21 mouse cellular contexts compared by ENCODE assay signal in the genomic region with DNA sequence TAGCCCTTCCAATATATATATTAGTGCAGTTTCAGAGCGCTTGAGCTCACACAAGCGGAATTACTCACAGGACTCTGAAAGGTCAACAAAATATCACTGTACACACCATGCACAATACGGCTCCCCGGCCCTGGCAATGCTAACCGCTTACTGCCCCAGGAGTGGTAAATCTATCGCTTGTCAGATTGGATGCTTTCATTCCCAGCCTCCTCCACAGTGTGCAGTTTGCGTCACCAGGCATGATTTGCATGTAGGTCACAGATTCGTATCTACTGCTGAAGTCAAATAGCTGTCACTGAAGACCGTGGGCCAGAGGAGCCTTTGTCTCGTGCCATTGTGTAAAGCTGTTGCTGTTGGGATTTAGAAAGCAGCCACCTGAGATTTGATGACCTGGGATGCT.
A peak's percentile ranks its signal among the peaks of the same experiment; 100 is the strongest.
DNase-seq lines count a peak whose midpoint lies in the region; TF ChIP-seq lines count a peak whose summit lies in the region.
"Had no signal": no experiment of that assay in that cellular context is flagged by ENCODE, and none has a peak within 500 bp of the region (broad histone marks: within the 10 kb centered on the region; RNA-seq: fewer than 3 reads in every experiment).

No protein-coding gene starts in this region.

- H3K4me3 ChIP-seq in cerebellum, adult 2 months (replicated peaks; ENCODE audit: insufficient read depth, low read depth, low read length), result no peak overlapping the region
- H3K4me3 ChIP-seq: erythroblast, embryonic 14.5 days; heart, embryonic 13.5 days; hindbrain, embryonic 10.5 days; hindbrain, embryonic 15.5 days; limb, embryonic 13.5 days; lung, embryonic 15.5 days; midbrain, embryonic 10.5 days; midbrain, embryonic 15.5 days; neural tube, embryonic 15.5 days had no signal

- no peaks in the 10 kb centered on the region for H3K4me1 ChIP-seq in cerebellum, adult 2 months (ENCODE audit: control insufficient read depth, insufficient read depth, low read length)
- H3K4me1 ChIP-seq: heart, embryonic 13.5 days; hindbrain, embryonic 10.5 days; hindbrain, embryonic 15.5 days; limb, embryonic 13.5 days; lung, embryonic 15.5 days; midbrain, embryonic 10.5 days; midbrain, embryonic 15.5 days; neural tube, embryonic 15.5 days had no signal

- no peak for TF ChIP-seq CTCF in cerebellum, adult 2 months (IDR thresholded peaks at IDR 0.05; ENCODE audit: borderline replicate concordance, insufficient read depth, low read depth, low read length)

- H3K27me3 ChIP-seq in cerebellum, adult 2 months (ENCODE audit: control insufficient read depth, insufficient read depth, low read length), result no peaks in the 10 kb centered on the region
- H3K27me3 ChIP-seq: heart, embryonic 13.5 days; hindbrain, embryonic 15.5 days; limb, embryonic 13.5 days; lung, embryonic 15.5 days; midbrain, embryonic 15.5 days; neural tube, embryonic 15.5 days; Patski had no signal

- TF ChIP-seq POLR2A in cerebellum, adult 2 months (IDR thresholded peaks at IDR 0.05; ENCODE audit: borderline replicate concordance, insufficient read depth, low read length), result no peak

- WGBS in cerebellum, adult 2 months, result 80% methylated on average over 10 of the region's 10 CpGs

- peak; percentile 20 to 30 for DNase-seq in adrenal gland, adult (ENCODE audit: inconsistent age in 2 of 2, low spot score in 1 of 2)
- DNase-seq in adrenal gland, postnatal 36 days, result no peak
- peak; percentile 31 to 59 for DNase-seq in cerebellum, adult 2 months
- no peak for DNase-seq in cerebellum, adult 11-12 months
- DNase-seq in right cerebral cortex, adult 18-20 months, result peak; percentile 15
- DNase-seq in right cerebral cortex, postnatal 14 days, result no peak
- no peak for DNase-seq in urinary bladder, adult 2 months (ENCODE audit: low spot score)
- DNase-seq: gastrocnemius, postnatal 10 days; heart, postnatal 10 days; kidney, adult 11 months; kidney, postnatal 25 days had no signal

- no peak overlapping the region for H3K27ac ChIP-seq in cerebellum, adult 2 months (ENCODE audit: insufficient read depth, low read length)
- H3K27ac ChIP-seq: heart, embryonic 13.5 days; hindbrain, embryonic 10.5 days; hindbrain, embryonic 15.5 days; limb, embryonic 13.5 days; lung, embryonic 15.5 days; midbrain, embryonic 10.5 days; midbrain, embryonic 15.5 days; neural tube, embryonic 15.5 days had no signal

Comparison
In these comparisons a context has a peak if more than half of its experiments do, and no peak if none do; other contexts are left out.
1. DNase-seq: peak in adrenal gland, adult (2 of 2), cerebellum, adult 2 months (2 of 2) and right cerebral cortex, adult 18-20 months (single experiment); none in adrenal gland, postnatal 36 days (0 of 2), cerebellum, adult 11-12 months (single experiment), right cerebral cortex, postnatal 14 days (single experiment) and urinary bladder, adult 2 months (single experiment).